Mouse (Mus musculus) heart, adult 10 weeks (tissue): ENCODE measurements around the gene Polr3f. TPM values are rescaled to one million over a fixed set of nuclear protein-coding genes. Genes with fewer than 3 reads are reported as not detected.

Experiments
- polyA plus RNA-seq: library from polyadenylated mRNA; stranded (reverse); fragments of 350-450 nt; fragmentation: Illumina TruSeq; extraction: RNeasy Lipid Tissue Mini Kit (QIAGEN cat#74804); gene quantifications from one replicate; pipeline ENCODE4 v1.2.3, GENCODE M21; 2014; ENCODE audit warnings: low read depth, low replicate concordance

Polr3f gene
- 10.7 TPM for polyA plus RNA-seq

DNA sequence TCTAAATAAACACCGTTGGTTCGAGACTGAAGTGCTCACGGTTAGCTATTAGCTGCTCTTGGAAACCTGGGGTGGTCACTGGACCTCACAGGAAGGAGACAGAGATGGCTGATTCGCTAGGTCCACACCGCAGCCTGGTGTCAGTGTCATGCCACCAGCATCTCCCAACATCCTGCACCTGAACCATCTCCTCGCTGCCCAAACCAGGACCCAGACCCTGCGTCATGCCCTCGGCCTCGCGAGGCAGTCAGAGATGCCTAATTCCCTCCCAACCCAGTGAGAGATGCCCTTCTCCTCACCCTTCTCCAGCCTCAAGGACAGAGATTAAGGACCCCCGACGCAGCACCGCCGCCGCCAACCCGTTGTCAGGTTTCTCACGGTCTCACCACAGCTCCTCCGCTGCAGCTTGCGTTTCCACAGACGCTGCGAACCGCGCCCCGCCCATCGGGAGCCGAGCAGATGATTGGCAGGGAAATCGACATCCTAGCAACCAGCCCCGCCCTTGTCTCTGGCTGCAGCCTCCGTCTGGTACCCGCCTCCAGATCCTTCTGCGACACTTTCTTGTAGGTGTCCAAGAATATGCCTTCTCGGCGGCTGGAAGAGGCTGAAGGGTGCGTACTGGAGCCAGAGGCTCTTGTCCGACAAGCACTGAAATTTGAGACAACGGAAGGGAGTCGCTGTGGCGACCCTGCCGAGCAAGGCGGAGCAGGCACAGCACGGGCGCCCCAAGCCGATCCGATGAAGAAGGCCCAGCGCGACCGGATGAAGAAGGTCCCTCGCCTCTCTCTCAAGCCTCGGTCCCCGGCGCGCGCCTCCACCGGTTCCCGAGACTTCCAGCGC is at the start of gene Polr3f, which contains the start of gene Dzank1:
Gene Polr3f (plus strand): TSS at position 738 of the 840 bp plus-strand sequence.
Gene Dzank1 (minus strand): TSS at position 434 of the 840 bp plus-strand sequence.

DNA sequence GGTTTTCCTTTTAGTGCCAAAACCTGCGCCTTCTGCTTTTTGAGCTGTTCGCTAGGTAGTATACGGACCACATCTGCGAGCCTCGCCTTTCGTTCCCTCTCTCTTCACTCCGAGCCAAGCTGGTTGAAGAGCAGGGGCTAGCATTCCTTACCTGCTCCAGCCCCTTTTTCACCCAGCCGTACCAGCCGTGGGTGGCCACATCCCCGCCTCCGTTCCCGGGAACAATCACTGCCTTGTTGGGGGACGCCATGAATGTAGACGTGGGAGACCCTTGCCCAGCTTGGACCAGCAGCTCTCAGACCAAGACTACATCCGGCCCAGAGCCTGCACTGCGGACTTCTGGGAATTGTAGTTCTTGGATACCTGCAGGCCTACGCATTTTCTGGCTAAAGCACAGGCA is 23.0 kb downstream of the Polr3f start, which contains the start of gene Rbbp9:
Gene Rbbp9 (minus strand): TSS at position 341 of the 400 bp plus-strand sequence.

DNA sequence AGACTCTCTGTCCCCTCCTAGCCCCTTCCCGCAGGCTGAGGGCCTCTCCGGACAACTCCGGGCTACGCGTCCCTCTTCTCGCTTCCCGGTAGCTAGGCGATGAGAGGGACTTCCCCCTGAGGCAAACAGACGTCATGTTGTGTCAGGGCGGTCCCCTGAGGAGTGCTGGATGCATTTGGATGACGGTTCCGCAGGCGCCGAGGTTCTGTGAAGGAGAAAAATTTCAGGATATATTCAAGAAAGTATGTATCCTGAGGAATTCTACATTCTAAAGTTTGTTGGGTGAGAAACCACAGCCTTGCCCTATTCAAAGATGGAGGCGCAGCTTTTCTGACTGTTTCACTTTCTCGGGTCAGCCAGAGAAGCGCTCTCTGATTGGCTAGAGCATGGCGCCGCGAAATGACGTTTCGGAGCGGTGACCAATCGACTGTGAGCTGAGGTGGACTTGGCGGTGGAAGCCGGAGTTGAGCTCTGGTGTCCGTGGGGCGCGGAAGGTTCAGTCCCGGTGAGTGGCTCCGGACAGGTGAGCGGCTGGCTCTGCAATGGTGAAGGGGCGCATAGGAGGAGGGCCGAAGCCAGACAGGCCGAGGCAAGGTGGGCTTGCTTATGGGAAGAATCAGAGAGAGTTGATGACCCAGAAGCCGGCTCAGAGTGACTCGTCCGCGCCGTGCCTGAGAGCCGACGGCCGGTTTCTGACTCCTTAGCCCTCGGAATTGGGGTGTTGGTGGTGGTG is 28.5 kb downstream of the Polr3f start, which contains the start of gene Sec23b:
Gene Sec23b (plus strand): TSS at position 410 of the 733 bp plus-strand sequence.

Other genes with a start within 250 kb of the Polr3f start
- gene Ovol2, start 195.6 kb upstream of the Polr3f start, polyA plus RNA-seq, result not detected
- gene Kat14, start 158.7 kb upstream of the Polr3f start, polyA plus RNA-seq, result 21.3 TPM
- gene Pet117, start 158.7 kb upstream of the Polr3f start, polyA plus RNA-seq, result not detected
- 0.92 TPM for gene Dzank1, start 304 bp upstream of the Polr3f start, polyA plus RNA-seq
- 17.3 TPM for gene Rbbp9, start 23.2 kb downstream of the Polr3f start, polyA plus RNA-seq
- 15.0 TPM for gene Sec23b, start 28.5 kb downstream of the Polr3f start, polyA plus RNA-seq
- 92.1 TPM for gene Smim26, start 66.3 kb downstream of the Polr3f start, polyA plus RNA-seq
- gene Dtd1, start 72.2 kb downstream of the Polr3f start, polyA plus RNA-seq, result 20.7 TPM